Mouse (Mus musculus) lung, embryonic 14.5 days (tissue): Measurements from ENCODE around the gene Cdc45. TPM values are rescaled to one million over a fixed set of nuclear protein-coding genes. Genes with fewer than 3 reads are reported as not detected.

Experiments
- ATAC-seq: fragments of 200-750 bp; cut with Nextera tagmentation; 2 replicates; pipeline ENCODE4 v1.8.0; 2017; ENCODE audit warnings: mild to moderate bottlenecking, moderate TSS enrichment, moderate library complexity; ENCODE audit not compliant: insufficient read depth
- DNase-seq: peaks from one replicate; pipeline ENCODE4 v3.0.0-alpha.2; 2015
- H3K27ac ChIP-seq: fragments of 300-500 bp; sonication (generic); 2 replicates; pipeline ENCODE4 v1.5.1; 2014; ENCODE audit warnings: low read depth, mild to moderate bottlenecking, moderate library complexity
- H3K27me3 ChIP-seq: fragments of 300-500 bp; sonication (generic); 2 replicates; pipeline ENCODE4 v1.6.1; 2014; ENCODE audit warnings: low read length, control low read depth; ENCODE audit not compliant: insufficient read depth
- H3K36me3 ChIP-seq: fragments of 300-500 bp; sonication (generic); 2 replicates; pipeline ENCODE4 v1.6.1; 2014; ENCODE audit warnings: control low read depth; ENCODE audit not compliant: insufficient read depth
- H3K4me1 ChIP-seq: fragments of 300-500 bp; sonication (generic); 2 replicates; pipeline ENCODE4 v1.6.1; 2014; ENCODE audit warnings: antibody characterized with exemption, control low read depth; ENCODE audit not compliant: insufficient read depth
- H3K4me2 ChIP-seq: fragments of 300-500 bp; sonication (generic); 2 replicates; pipeline ENCODE4 v1.6.1; 2014; ENCODE audit warnings: mild to moderate bottlenecking
- H3K4me3 ChIP-seq: fragments of 300-500 bp; sonication (generic); 2 replicates; pipeline ENCODE4 v1.5.1; 2014; ENCODE audit warnings: low read depth, low read length
- H3K9ac ChIP-seq: fragments of 300-500 bp; sonication (generic); 2 replicates; pipeline ENCODE4 v1.6.1; 2014
- H3K9me3 ChIP-seq: fragments of 300-500 bp; sonication (generic); 2 replicates; pipeline ENCODE4 v1.6.1; 2016; ENCODE audit warnings: low read depth, low read length, control low read depth
- CTCF ChIP-seq: IDR thresholded peaks from 2 replicates; pipeline ENCODE4 v1.5.1; 2016; ENCODE audit warnings: antibody characterized with exemption, low read depth
- WGBS: fragments of 180-500 bp; shearing (Covaris S2); extraction: QIAGEN DNeasy Blood & Tissue Kit; methylation state at CpG from one replicate; pipeline ENCODE4 v1.1.7; 2014; 5-methylcytosine and 5-hydroxymethylcytosine counted together
- polyA plus RNA-seq: library from polyadenylated mRNA; unstranded; fragments of >200 nt; fragmentation: Nextera tagmentation; extraction: Ambion mirVana; gene quantifications from 2 replicates; pipeline ENCODE4 v1.2.1, GENCODE M21; 2014

The Cdc45 gene
- polyA plus RNA-seq, 1 experiment from 2014 or later: 67.3 TPM

DNA sequence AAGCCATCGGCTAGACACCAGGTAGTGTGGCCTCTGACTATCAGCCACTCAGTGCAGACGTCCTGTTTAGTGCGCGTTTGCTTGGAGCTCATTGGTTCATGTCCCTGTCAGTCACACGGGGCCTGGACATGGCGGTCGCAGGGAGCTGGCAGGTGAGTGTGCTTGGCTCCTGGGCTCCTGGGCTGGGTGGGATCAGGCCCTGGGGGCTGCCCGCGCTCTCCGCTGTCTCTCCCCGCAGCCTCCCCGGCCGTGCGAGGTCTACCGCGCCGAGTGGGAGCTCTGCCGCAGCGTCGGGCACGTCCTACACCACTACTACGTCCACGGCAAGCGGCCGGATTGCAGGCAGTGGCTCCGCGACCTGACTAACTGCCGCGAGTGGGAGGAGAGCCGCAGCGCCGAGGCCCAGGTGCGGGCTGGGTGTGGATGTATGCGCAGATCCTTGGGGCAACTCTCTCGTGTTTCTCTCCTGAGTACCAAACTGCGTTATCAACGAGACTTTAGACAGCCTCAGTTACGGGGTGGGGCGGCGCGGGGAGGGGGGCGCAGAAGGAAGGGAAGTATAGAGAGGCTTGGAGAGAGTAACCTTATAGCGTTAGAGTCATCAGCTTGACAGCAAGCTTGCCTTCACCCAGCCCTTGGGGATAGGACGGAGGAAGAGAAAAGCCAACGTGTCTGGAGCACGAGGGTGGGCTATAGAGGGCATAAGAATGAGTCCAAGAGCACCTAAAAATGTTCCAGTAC, 24.9 kb upstream of the Cdc45 start, which contains the start of the genes 2510002D24Rik and Gm28539:
Gene 2510002D24Rik, plus strand, starts transcription at position 111 of the 741 bp plus-strand sequence.
Gene Gm28539, plus strand, starts transcription at position 117 of the 741 bp plus-strand sequence.
- Histone ChIP-seq H3K4me2 (peak within 1 kb of the TSS; percentile 76), H3K27me3 (no peaks in the 10 kb centered on the region), H3K9me3 (no peaks in the 10 kb centered on the region), H3K4me3 (peak within 1 kb of the TSS; percentile 89), H3K27ac (peak within 1 kb of the TSS; percentile 79), H3K4me1 (no peaks in the 10 kb centered on the region), H3K9ac (peak within 1 kb of the TSS; percentile 85), H3K36me3 (peaks cover 33% of the 10 kb centered on the region)
- no peak for TF ChIP-seq CTCF
- DNase-seq: peak; percentile 96
- under 1% methylated on average over 46 of the region's 46 CpGs for WGBS
- peak; percentile 98 for ATAC-seq

DNA sequence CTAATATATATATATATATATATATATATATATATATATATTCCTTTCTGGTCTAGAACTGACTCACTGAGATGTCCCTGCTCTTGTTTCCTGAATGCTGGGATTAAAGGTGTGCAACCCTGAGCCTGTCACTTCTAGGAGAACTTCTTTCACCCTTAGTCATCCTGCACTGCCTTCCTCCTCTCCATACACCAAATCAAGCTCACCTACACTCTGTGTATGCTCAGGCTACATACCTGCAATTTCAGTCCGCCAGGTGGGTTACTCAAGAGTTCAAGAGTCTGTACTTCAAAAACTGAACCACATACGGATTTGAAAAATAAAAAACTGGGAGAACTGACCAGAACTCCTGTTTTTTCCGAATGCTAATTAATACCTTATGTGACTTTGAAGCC, 24.3 kb upstream of the Cdc45 start:
- Histone ChIP-seq H3K4me3 (peak overlapping the region; percentile 89), H3K4me2 (peak overlapping the region; percentile 76), H3K9ac (peak overlapping the region; percentile 85), H3K4me1 (no peaks in the 10 kb centered on the region), H3K27ac (no peak overlapping the region; the same call in 1 of the 2 replicates), H3K36me3 (peaks cover 39% of the 10 kb centered on the region), H3K27me3 (no peaks in the 10 kb centered on the region), H3K9me3 (no peaks in the 10 kb centered on the region)
- 23% methylated on average over 3 of the region's 3 CpGs for WGBS
- no peak for DNase-seq
- peak; percentile 48; the same call in 1 of the 2 replicates for ATAC-seq
- TF ChIP-seq CTCF: no peak

DNA sequence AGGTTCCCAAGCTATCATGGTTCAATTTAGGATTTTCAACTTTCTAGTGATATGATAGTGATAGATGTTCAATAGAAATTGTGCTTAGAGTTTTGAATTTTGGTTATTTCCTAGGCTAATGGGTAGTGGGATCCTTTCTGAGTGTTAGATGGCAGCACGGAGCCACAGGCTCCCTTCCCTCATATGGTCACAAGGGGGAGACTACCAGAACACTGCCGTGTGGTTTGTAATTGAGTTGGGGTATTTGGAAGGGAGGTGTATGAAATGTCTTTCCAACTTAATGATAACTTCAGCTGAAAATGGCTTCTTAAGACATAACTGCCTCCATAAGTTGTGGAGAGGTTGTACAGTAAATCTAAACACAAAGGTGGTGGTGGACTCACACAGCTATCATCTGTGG, 21.7 kb upstream of the Cdc45 start:
- TF ChIP-seq CTCF: peak; percentile 22
- no peak overlapping the region for H3K4me2 ChIP-seq
- peaks cover 60% of the 10 kb centered on the region for H3K36me3 ChIP-seq
- H3K27me3 ChIP-seq: no peaks in the 10 kb centered on the region
- H3K9ac ChIP-seq: no peak overlapping the region
- H3K4me3 ChIP-seq: no peak overlapping the region
- H3K9me3 ChIP-seq: no peaks in the 10 kb centered on the region
- ATAC-seq (no peak), DNase-seq (no peak)
- 61% methylated on average over 2 of the region's 2 CpGs for WGBS
- no peaks in the 10 kb centered on the region for H3K4me1 ChIP-seq
- no peak overlapping the region for H3K27ac ChIP-seq

DNA sequence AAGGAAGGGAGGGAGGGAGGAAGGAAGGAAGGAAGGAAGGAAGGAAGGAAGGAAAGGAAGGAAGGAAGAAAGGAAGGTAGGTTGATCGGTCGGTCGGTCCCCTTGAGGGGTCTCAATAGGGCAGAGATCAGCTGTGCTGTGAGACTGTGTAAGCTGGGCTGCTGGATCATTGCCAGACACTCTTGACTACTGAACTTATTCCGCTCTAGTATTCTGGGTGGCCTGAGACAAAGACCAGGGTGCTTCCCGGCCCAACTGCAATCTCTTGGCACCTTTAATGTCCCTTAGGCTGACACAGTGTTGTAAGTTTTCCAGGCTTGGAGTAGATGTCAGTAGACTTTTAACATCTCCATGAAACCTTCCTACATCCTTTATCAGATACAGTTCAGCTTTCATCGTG, 17.3 kb upstream of the Cdc45 start:
- ATAC-seq: no peak
- no peak overlapping the region for H3K4me2 ChIP-seq
- H3K4me1 ChIP-seq: no peaks in the 10 kb centered on the region
- H3K27me3 ChIP-seq: no peaks in the 10 kb centered on the region
- WGBS: 84% methylated on average over 6 of the region's 6 CpGs
- peaks cover 91% of the 10 kb centered on the region for H3K36me3 ChIP-seq
- no peak overlapping the region for H3K9ac ChIP-seq
- no peak overlapping the region for H3K4me3 ChIP-seq
- DNase-seq: peak; percentile 8
- no peak overlapping the region for H3K27ac ChIP-seq
- TF ChIP-seq CTCF: no peak
- H3K9me3 ChIP-seq: no peaks in the 10 kb centered on the region

DNA sequence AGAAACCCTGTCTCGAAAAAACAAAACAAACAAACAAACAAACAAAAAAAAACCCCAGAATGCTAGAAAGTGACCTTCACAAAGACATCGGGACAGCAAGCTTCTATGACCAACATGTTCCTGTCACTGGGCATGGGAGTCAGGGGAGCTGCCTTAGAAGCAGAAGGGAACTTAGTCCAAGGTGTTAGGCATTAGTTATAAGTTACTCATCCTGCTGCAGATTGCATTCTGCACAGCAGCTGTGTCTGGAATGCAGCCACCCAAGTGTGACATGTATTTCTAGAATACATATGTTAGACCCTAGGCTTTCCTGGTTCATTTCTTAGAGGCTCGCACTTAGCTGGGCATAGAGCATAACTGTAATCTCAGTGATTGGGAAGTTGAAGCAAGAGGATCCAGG, 16.8 kb upstream of the Cdc45 start:
- Histone ChIP-seq H3K4me2 (no peak overlapping the region), H3K9me3 (no peaks in the 10 kb centered on the region), H3K36me3 (peaks cover 90% of the 10 kb centered on the region), H3K27ac (no peak overlapping the region), H3K27me3 (no peaks in the 10 kb centered on the region), H3K4me1 (no peaks in the 10 kb centered on the region), H3K9ac (no peak overlapping the region), H3K4me3 (no peak overlapping the region)
- no peak for TF ChIP-seq CTCF
- WGBS: 95% methylated on average over 3 of the region's 3 CpGs
- ATAC-seq (no peak), DNase-seq (no peak)

DNA sequence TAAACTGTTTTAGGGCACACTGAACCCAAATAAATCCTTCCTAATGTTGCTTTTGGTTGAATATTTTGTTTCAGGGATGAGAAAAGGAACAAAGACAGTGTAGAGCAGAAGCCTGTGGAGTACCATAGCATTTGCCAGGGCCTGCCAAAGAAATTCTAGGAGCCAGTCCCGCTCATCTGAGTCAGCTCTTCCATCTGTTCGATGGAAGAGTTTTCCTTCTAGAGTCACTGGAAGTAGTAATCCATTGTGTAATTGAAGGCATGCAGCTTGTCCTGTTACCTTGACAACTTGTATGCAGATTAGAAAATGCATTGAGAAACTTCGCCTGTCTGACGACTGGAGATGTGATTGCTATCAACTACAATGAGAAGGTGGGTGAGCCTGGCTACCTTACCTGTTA, 11.1 kb upstream of the Cdc45 start:
- TF ChIP-seq CTCF: no peak
- Histone ChIP-seq H3K9ac (no peak overlapping the region), H3K4me1 (no peaks in the 10 kb centered on the region), H3K27me3 (no peaks in the 10 kb centered on the region), H3K9me3 (no peaks in the 10 kb centered on the region), H3K4me3 (no peak overlapping the region), H3K27ac (no peak overlapping the region), H3K36me3 (peaks cover 98% of the 10 kb centered on the region), H3K4me2 (no peak overlapping the region)
- ATAC-seq (no peak), DNase-seq (no peak)
- 84% methylated on average over 4 of the region's 4 CpGs for WGBS

DNA sequence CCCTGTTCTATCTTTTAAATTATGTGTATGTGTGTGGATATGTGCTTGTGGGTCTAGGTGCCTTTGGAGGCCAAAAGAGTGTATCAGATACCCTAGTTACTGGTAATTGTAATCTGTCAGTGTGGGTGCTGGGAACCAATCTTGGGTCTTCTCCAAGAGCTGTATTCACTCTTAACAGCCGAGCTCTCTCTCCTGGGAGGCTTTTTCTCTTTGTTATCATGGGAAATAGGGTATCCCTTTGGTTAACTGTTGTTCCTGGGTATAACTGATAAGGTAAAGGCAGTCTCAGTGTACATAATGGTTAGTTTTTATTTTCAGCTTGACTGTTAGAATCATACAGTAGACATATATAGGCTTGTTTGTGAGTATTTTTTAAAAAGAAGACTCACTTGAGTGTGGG, 10.6 kb upstream of the Cdc45 start:
- H3K4me3 ChIP-seq: no peak overlapping the region
- no peak overlapping the region for H3K4me2 ChIP-seq
- DNase-seq (no peak), ATAC-seq (no peak)
- no peak for TF ChIP-seq CTCF
- peaks cover 98% of the 10 kb centered on the region for H3K36me3 ChIP-seq
- H3K27me3 ChIP-seq: no peaks in the 10 kb centered on the region
- H3K27ac ChIP-seq: no peak overlapping the region
- no peaks in the 10 kb centered on the region for H3K9me3 ChIP-seq
- WGBS: 81% methylated on average over 1 of the region's 1 CpGs
- H3K9ac ChIP-seq: no peak overlapping the region
- H3K4me1 ChIP-seq: no peaks in the 10 kb centered on the region
